Mouse (Mus musculus): ENCODE results near the gene Ubn1. TPM values are rescaled to one million over a fixed set of nuclear protein-coding genes. Genes with fewer than 3 reads are reported as not detected.

The Ubn1 gene
- polyA plus RNA-seq (2014; fragmentation: Illumina TruSeq; extraction: RNeasy Lipid Tissue Mini Kit (QIAGEN cat#74804); ENCODE audit: low read depth, low replicate concordance): 30.3 TPM

GRCm38 (mm10) chr16:5049774-5050234, at the start of gene Ubn1, which contains the start of gene Glyr1:
TSS of gene Ubn1 (plus strand) at chr16:5050057.
TSS of gene Glyr1 (minus strand) at chr16:5049863.

GRCm38 (mm10) chr16:5007067-5007466, 42.8 kb upstream of the Ubn1 start, which contains the start of gene Smim22:
TSS of gene Smim22 (plus strand) at chr16:5007288.

GRCm38 (mm10) chr16:5013054-5013838, 36.6 kb upstream of the Ubn1 start, which contains the start of gene Rogdi:
TSS of gene Rogdi (minus strand) at chr16:5013553.

GRCm38 (mm10) chr16:5132401-5132801, 82.5 kb downstream of the Ubn1 start, which contains the start of gene Ppl:
TSS of gene Ppl (minus strand) at chr16:5132421.

Other genes starting within 250 kb of the Ubn1 start
- not detected for gene 4930562C15Rik, start 214.6 kb upstream of the Ubn1 start, polyA plus RNA-seq (2014; fragmentation: Illumina TruSeq; extraction: RNeasy Lipid Tissue Mini Kit (QIAGEN cat#74804); ENCODE audit: low read depth, low replicate concordance)
- 0.93 TPM for gene Ubald1, start 169.7 kb upstream of the Ubn1 start, polyA plus RNA-seq (2014; fragmentation: Illumina TruSeq; extraction: RNeasy Lipid Tissue Mini Kit (QIAGEN cat#74804); ENCODE audit: low read depth, low replicate concordance)
- gene Mgrn1, start 163.8 kb upstream of the Ubn1 start, polyA plus RNA-seq (2014; fragmentation: Illumina TruSeq; extraction: RNeasy Lipid Tissue Mini Kit (QIAGEN cat#74804); ENCODE audit: low read depth, low replicate concordance): 7.9 TPM
- gene Nudt16l1, start 111.3 kb upstream of the Ubn1 start, polyA plus RNA-seq (2014; fragmentation: Illumina TruSeq; extraction: RNeasy Lipid Tissue Mini Kit (QIAGEN cat#74804); ENCODE audit: low read depth, low replicate concordance): 10.6 TPM
- gene Anks3, start 85.9 kb upstream of the Ubn1 start, polyA plus RNA-seq (2014; fragmentation: Illumina TruSeq; extraction: RNeasy Lipid Tissue Mini Kit (QIAGEN cat#74804); ENCODE audit: low read depth, low replicate concordance): 5.7 TPM
- gene Sept12, start 52.2 kb upstream of the Ubn1 start, polyA plus RNA-seq (2014; fragmentation: Illumina TruSeq; extraction: RNeasy Lipid Tissue Mini Kit (QIAGEN cat#74804); ENCODE audit: low read depth, low replicate concordance): not detected
- not detected for gene Smim22, start 42.8 kb upstream of the Ubn1 start, polyA plus RNA-seq (2014; fragmentation: Illumina TruSeq; extraction: RNeasy Lipid Tissue Mini Kit (QIAGEN cat#74804); ENCODE audit: low read depth, low replicate concordance)
- 0.47 TPM for gene Rogdi, start 36.5 kb upstream of the Ubn1 start, polyA plus RNA-seq (2014; fragmentation: Illumina TruSeq; extraction: RNeasy Lipid Tissue Mini Kit (QIAGEN cat#74804); ENCODE audit: low read depth, low replicate concordance)
- 91.3 TPM for gene Glyr1, start 194 bp upstream of the Ubn1 start, polyA plus RNA-seq (2014; fragmentation: Illumina TruSeq; extraction: RNeasy Lipid Tissue Mini Kit (QIAGEN cat#74804); ENCODE audit: low read depth, low replicate concordance)
- gene Ppl, start 82.4 kb downstream of the Ubn1 start, polyA plus RNA-seq (2014; fragmentation: Illumina TruSeq; extraction: RNeasy Lipid Tissue Mini Kit (QIAGEN cat#74804); ENCODE audit: low read depth, low replicate concordance): 0.58 TPM
- gene Sec14l5, start 97.1 kb downstream of the Ubn1 start, polyA plus RNA-seq (2014; fragmentation: Illumina TruSeq; extraction: RNeasy Lipid Tissue Mini Kit (QIAGEN cat#74804); ENCODE audit: low read depth, low replicate concordance): not detected
- gene Nagpa, start 154.0 kb downstream of the Ubn1 start, polyA plus RNA-seq (2014; fragmentation: Illumina TruSeq; extraction: RNeasy Lipid Tissue Mini Kit (QIAGEN cat#74804); ENCODE audit: low read depth, low replicate concordance): not detected
- 1.5 TPM for gene AU021092, start 172.2 kb downstream of the Ubn1 start, polyA plus RNA-seq (2014; fragmentation: Illumina TruSeq; extraction: RNeasy Lipid Tissue Mini Kit (QIAGEN cat#74804); ENCODE audit: low read depth, low replicate concordance)
- gene Alg1, start 183.6 kb downstream of the Ubn1 start, polyA plus RNA-seq (2014; fragmentation: Illumina TruSeq; extraction: RNeasy Lipid Tissue Mini Kit (QIAGEN cat#74804); ENCODE audit: low read depth, low replicate concordance): 2.3 TPM
- gene Eef2kmt, start 205.9 kb downstream of the Ubn1 start, polyA plus RNA-seq (2014; fragmentation: Illumina TruSeq; extraction: RNeasy Lipid Tissue Mini Kit (QIAGEN cat#74804); ENCODE audit: low read depth, low replicate concordance): 6.4 TPM